21 mouse cellular contexts compared by ENCODE assay signal in the genomic region with DNA sequence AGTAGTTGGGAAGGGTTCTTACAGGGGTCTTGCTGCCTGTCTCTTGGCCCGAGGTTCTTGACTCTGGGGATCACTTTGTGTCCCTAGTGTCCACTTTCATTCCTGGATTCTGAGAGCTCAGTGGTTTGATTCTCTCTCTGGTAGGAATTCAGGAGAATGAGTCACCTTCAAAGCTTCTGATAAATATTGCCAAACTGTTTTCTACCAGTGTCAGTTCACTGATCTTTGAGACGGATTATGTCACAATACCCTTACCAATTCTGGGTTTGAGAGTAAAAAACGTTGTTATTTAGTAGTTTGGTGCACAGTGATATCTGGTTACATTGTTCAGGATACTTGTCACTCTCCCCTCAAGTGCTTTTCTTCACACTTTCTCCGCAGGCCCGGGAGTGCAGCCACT. TPM values are rescaled to one million over a fixed set of nuclear protein-coding genes. Genes with fewer than 3 reads are reported as not detected.
DNase-seq lines count a peak whose midpoint lies in the region; ATAC-seq and TF ChIP-seq lines count a peak whose summit lies in the region.
"Had no signal": no experiment of that assay in that cellular context is flagged by ENCODE, and none has a peak within 500 bp of the region (broad histone marks: within the 10 kb centered on the region; RNA-seq: fewer than 3 reads in every experiment).

No protein-coding gene starts in this region.

- H3K9ac ChIP-seq in liver, adult 2 months (ENCODE audit: low read depth, low read length) = peak overlapping the region; percentile 36
- peak overlapping the region; percentile 44 for H3K9ac ChIP-seq in intestine, embryonic 16.5 days (ENCODE audit: low read depth, low read length)
- H3K9ac ChIP-seq: hindbrain, embryonic 13.5 days; limb, embryonic 12.5 days; liver, embryonic 15.5 days had no signal

- no peaks in the 10 kb centered on the region for H3K36me3 ChIP-seq in liver, adult 2 months (ENCODE audit: control insufficient read depth, insufficient read depth, low read length)
- no peaks in the 10 kb centered on the region for H3K36me3 ChIP-seq in C2C12 (ENCODE audit: control insufficient read depth, insufficient read depth)
- no peaks in the 10 kb centered on the region for H3K36me3 ChIP-seq in intestine, embryonic 16.5 days (ENCODE audit: control insufficient read depth, insufficient read depth, low read length)
- H3K36me3 ChIP-seq: limb, embryonic 12.5 days; liver, embryonic 15.5 days had no signal

- H3K27me3 ChIP-seq in liver, adult 2 months (ENCODE audit: control insufficient read depth, insufficient read depth, low read length) = no peaks in the 10 kb centered on the region
- H3K27me3 ChIP-seq in C2C12 (ENCODE audit: control insufficient read depth, insufficient read depth, insufficient read length) = peaks cover 54% of the 10 kb centered on the region
- no peaks in the 10 kb centered on the region for H3K27me3 ChIP-seq in intestine, embryonic 16.5 days (replicated peaks; ENCODE audit: control insufficient read depth, insufficient read depth, low read length)
- H3K27me3 ChIP-seq: hindbrain, embryonic 13.5 days; limb, embryonic 12.5 days; liver, embryonic 15.5 days had no signal

- peak overlapping the region; percentile 36 for H3K4me2 ChIP-seq in intestine, embryonic 16.5 days (ENCODE audit: low read depth, low read length)
- H3K4me2 ChIP-seq: hindbrain, embryonic 13.5 days; limb, embryonic 12.5 days; liver, embryonic 15.5 days had no signal

- no peak for ATAC-seq in intestine, embryonic 16.5 days
- ATAC-seq in frontal cortex, adult (ENCODE audit: low TSS enrichment) = no peak
- ATAC-seq: forebrain, embryonic 14.5 days; lung, postnatal 0 days had no signal

- WGBS in liver, adult 2 months = 13% methylated on average over 5 of the region's 5 CpGs
- 33% methylated on average over 5 of the region's 5 CpGs for WGBS in intestine, embryonic 16.5 days

- TF ChIP-seq POLR2A in liver, adult 2 months (IDR thresholded peaks at IDR 0.05; ENCODE audit: extremely low read depth, insufficient read depth, low read length) = no peak

- no peak overlapping the region for H3ac ChIP-seq in C2C12 (ENCODE audit: control insufficient read depth, insufficient read length, low read depth)

- no peak for TF ChIP-seq CTCF in liver, adult 2 months (IDR thresholded peaks at IDR 0.05; ENCODE audit: low read depth, low read length)
- TF ChIP-seq CTCF in C2C12 (IDR thresholded peaks at IDR 0.05; ENCODE audit: control insufficient read depth, insufficient read depth, insufficient read length) = no peak

- peak overlapping the region; percentile 84 for H3K27ac ChIP-seq in liver, adult 2 months (replicated peaks; ENCODE audit: insufficient read depth, low read depth, low read length)
- H3K27ac ChIP-seq in intestine, embryonic 16.5 days (ENCODE audit: low read length) = peak overlapping the region; percentile 66
- H3K27ac ChIP-seq: hindbrain, embryonic 13.5 days; layer of hippocampus, adult 2 months; limb, embryonic 12.5 days; liver, embryonic 15.5 days; macrophage had no signal

- no peaks in the 10 kb centered on the region for H3K79me2 ChIP-seq in liver, adult 2 months (ENCODE audit: control insufficient read depth, insufficient read depth, low read length)
- no peaks in the 10 kb centered on the region for H3K79me2 ChIP-seq in C2C12 (ENCODE audit: control insufficient read depth, insufficient read depth)

- H3K9me3 ChIP-seq in intestine, embryonic 16.5 days (ENCODE audit: control insufficient read depth, low read length) = no peaks in the 10 kb centered on the region
- H3K9me3 ChIP-seq: hindbrain, embryonic 13.5 days; limb, embryonic 12.5 days; liver, embryonic 15.5 days had no signal

- no peak overlapping the region for H3K4me3 ChIP-seq in liver, adult 2 months (ENCODE audit: insufficient read depth, low read depth, low read length)
- no peak overlapping the region for H3K4me3 ChIP-seq in C2C12 (ENCODE audit: insufficient read depth, poor library complexity, severe bottlenecking)
- H3K4me3 ChIP-seq in intestine, embryonic 16.5 days (ENCODE audit: low read length) = peak overlapping the region; percentile 30
- H3K4me3 ChIP-seq: hindbrain, embryonic 13.5 days; layer of hippocampus, adult 2 months; limb, embryonic 12.5 days; liver, embryonic 15.5 days had no signal

- no peaks in the 10 kb centered on the region for H3K79me3 ChIP-seq in C2C12 (ENCODE audit: low read depth)

- H3K4me1 ChIP-seq in liver, adult 2 months (ENCODE audit: control insufficient read depth, insufficient read depth, low read length) = peaks cover 16% of the 10 kb centered on the region
- peaks cover 23% of the 10 kb centered on the region for H3K4me1 ChIP-seq in intestine, embryonic 16.5 days (ENCODE audit: control insufficient read depth, insufficient read depth, low read length)
- H3K4me1 ChIP-seq: limb, embryonic 12.5 days had no signal

- DNase-seq in liver, adult 2 months (ENCODE audit: extremely low read depth, low read depth, low spot score) = peak; percentile 88
- no peak for DNase-seq in liver
- DNase-seq in yolk sac, embryonic 10.5 days (ENCODE audit: low spot score) = peak; percentile 30
- no peak for DNase-seq in embryo, embryonic 10.5 days (ENCODE audit: low spot score)
- DNase-seq: adrenal gland, postnatal 14 days; cerebellum, adult 8-10 months; cerebellum, postnatal 36 days; heart, postnatal 14 days; kidney, adult 9 months; kidney, postnatal 25 days; layer of hippocampus, postnatal 36 days had no signal

TF ChIP-seq in C2C12, 6 proteins besides CTCF, POLR2A, EP300 and RAD21:
- TF ChIP-seq MYOD1 (IDR thresholded peaks at IDR 0.05; ENCODE audit: control insufficient read depth, insufficient read length, low read depth) = no peak
- peak; percentile 25 for TF ChIP-seq CEBPB (IDR thresholded peaks at IDR 0.05; ENCODE audit: low read depth)

RNA-seq across cellular contexts. Expression of gene Smpd3, which starts 57.6 kb away (rescaled TPM):
- total RNA-seq in liver, adult 2 months (2014; rRNA removed) = 1.3 and 1.8 TPM in 2 replicates
- polyA plus RNA-seq in liver, adult 2 months (2012; rRNA removed) = 0.45 and 0.71 TPM in 2 replicates
- polyA plus RNA-seq in C2C12 (2012; fragmentation: generic; extraction: Trizol) = 0.05 TPM
- polyA plus RNA-seq in intestine, embryonic 16.5 days (2015; fragmentation: Nextera tagmentation; extraction: Ambion mirVana) = 21.7 and 23.3 TPM in 2 replicates

Comparison
In these comparisons a context has a peak if more than half of its experiments do, and no peak if none do; other contexts are left out.
1. DNase-seq: peak in liver, adult 2 months (single experiment) and yolk sac, embryonic 10.5 days (single experiment); none in liver (single experiment) and embryo, embryonic 10.5 days (single experiment).
2. RNA of gene Smpd3, which starts 57.6 kb away (polyA plus RNA-seq): 21.7 to 23.3 TPM in intestine, embryonic 16.5 days; 0.45 to 0.71 TPM in liver, adult 2 months and 0.05 TPM in C2C12 (single experiment); every median in the first group is over 10 times any median in the second.